Mouse (Mus musculus): ENCODE data around the gene Rxfp3. TPM values are rescaled to one million over a fixed set of nuclear protein-coding genes. Genes with fewer than 3 reads are reported as not detected.

Gene Rxfp3
- polyA plus RNA-seq, 1 experiment from 2014 or later: not detected

- Histone ChIP-seq H3K9me3 (ENCODE audit: low read length) (no peaks in the 10 kb centered on the region), H3K4me2 (replicated peaks; ENCODE audit: low read depth, low read length) (no peak overlapping the region), H3K36me3 (ENCODE audit: insufficient read depth, low read length) (no peaks in the 10 kb centered on the region), H3K9ac (replicated peaks; ENCODE audit: low read depth) (no peak overlapping the region), H3K4me3 (ENCODE audit: low read depth, low read length) (no peak overlapping the region), H3K27me3 (replicated peaks; ENCODE audit: insufficient read depth, low read length) (no peaks in the 10 kb centered on the region), H3K4me1 (ENCODE audit: insufficient read depth, low read depth, low read length) (no peaks in the 10 kb centered on the region), H3K27ac (ENCODE audit: low read length) (no peak overlapping the region)
- ATAC-seq: no peak
- WGBS: 67% methylated on average over 11 of the region's 11 CpGs
- DNase-seq (ENCODE audit: low spot score): no peak
- TF ChIP-seq CTCF (IDR thresholded peaks at IDR 0.05) (no peak), EP300 (IDR thresholded peaks at IDR 0.05) (no peak)
Observed at GRCm38 (mm10) chr15:11010976-11011548, 26.7 kb downstream of the Rxfp3 start.

GRCm38 (mm10) chr15:11008756-11009155 is 29.0 kb downstream of the Rxfp3 start:
- Histone ChIP-seq H3K4me1 (ENCODE audit: insufficient read depth, low read depth, low read length) (no peaks in the 10 kb centered on the region), H3K27me3 (replicated peaks; ENCODE audit: insufficient read depth, low read length) (no peaks in the 10 kb centered on the region), H3K4me2 (replicated peaks; ENCODE audit: low read depth, low read length) (no peak overlapping the region), H3K27ac (ENCODE audit: low read length) (no peak overlapping the region), H3K9ac (replicated peaks; ENCODE audit: low read depth) (no peak overlapping the region), H3K9me3 (ENCODE audit: low read length) (no peaks in the 10 kb centered on the region), H3K4me3 (ENCODE audit: low read depth, low read length) (no peak overlapping the region), H3K36me3 (ENCODE audit: insufficient read depth, low read length) (no peaks in the 10 kb centered on the region)
- TF ChIP-seq EP300 (IDR thresholded peaks at IDR 0.05): no peak
- TF ChIP-seq CTCF (IDR thresholded peaks at IDR 0.05): peak; percentile 62
- DNase-seq (ENCODE audit: low spot score) (peak; percentile 8), ATAC-seq (no peak)
- WGBS: 17% methylated on average over 5 of the region's 5 CpGs

- no peaks in the 10 kb centered on the region for H3K4me1 ChIP-seq (ENCODE audit: insufficient read depth, low read depth, low read length)
- H3K9me3 ChIP-seq (ENCODE audit: low read length): no peaks in the 10 kb centered on the region
- no peak overlapping the region for H3K9ac ChIP-seq (replicated peaks; ENCODE audit: low read depth)
- 47% methylated on average over 6 of the region's 6 CpGs for WGBS
- no peaks in the 10 kb centered on the region for H3K27me3 ChIP-seq (replicated peaks; ENCODE audit: insufficient read depth, low read length)
- H3K27ac ChIP-seq (ENCODE audit: low read length): no peak overlapping the region
- H3K4me3 ChIP-seq (ENCODE audit: low read depth, low read length): no peak overlapping the region
- no peaks in the 10 kb centered on the region for H3K36me3 ChIP-seq (ENCODE audit: insufficient read depth, low read length)
- TF ChIP-seq CTCF (IDR thresholded peaks at IDR 0.05) (no peak), EP300 (IDR thresholded peaks at IDR 0.05) (no peak)
- no peak overlapping the region for H3K4me2 ChIP-seq (replicated peaks; ENCODE audit: low read depth, low read length)
- no peak for DNase-seq (ENCODE audit: low spot score)
- no peak for ATAC-seq
Observed at GRCm38 (mm10) chr15:11004646-11005045, 33.1 kb downstream of the Rxfp3 start.

- DNase-seq (ENCODE audit: low spot score): no peak
- ATAC-seq: no peak
- Histone ChIP-seq H3K27me3 (replicated peaks; ENCODE audit: insufficient read depth, low read length) (no peaks in the 10 kb centered on the region), H3K4me3 (ENCODE audit: low read depth, low read length) (no peak overlapping the region), H3K4me1 (ENCODE audit: insufficient read depth, low read depth, low read length) (no peaks in the 10 kb centered on the region), H3K9me3 (ENCODE audit: low read length) (no peaks in the 10 kb centered on the region), H3K4me2 (replicated peaks; ENCODE audit: low read depth, low read length) (no peak overlapping the region), H3K9ac (replicated peaks; ENCODE audit: low read depth) (no peak overlapping the region), H3K36me3 (ENCODE audit: insufficient read depth, low read length) (no peaks in the 10 kb centered on the region), H3K27ac (ENCODE audit: low read length) (no peak overlapping the region)
- 83% methylated on average over 4 of the region's 4 CpGs for WGBS
- no peak for TF ChIP-seq EP300 (IDR thresholded peaks at IDR 0.05)
- TF ChIP-seq CTCF (IDR thresholded peaks at IDR 0.05): no peak
Observed at GRCm38 (mm10) chr15:11003791-11004190, 34.0 kb downstream of the Rxfp3 start.

- H3K4me1 ChIP-seq (ENCODE audit: insufficient read depth, low read depth, low read length): no peaks in the 10 kb centered on the region
- DNase-seq (ENCODE audit: low spot score) (no peak), ATAC-seq (no peak)
- H3K4me3 ChIP-seq (ENCODE audit: low read depth, low read length): no peak within 1 kb of the TSS
- no peaks in the 10 kb centered on the region for H3K36me3 ChIP-seq (ENCODE audit: insufficient read depth, low read length)
- H3K27ac ChIP-seq (ENCODE audit: low read length): no peak within 1 kb of the TSS
- no peak for TF ChIP-seq CTCF (IDR thresholded peaks at IDR 0.05)
- no peak for TF ChIP-seq EP300 (IDR thresholded peaks at IDR 0.05)
- no peak within 1 kb of the TSS for H3K4me2 ChIP-seq (replicated peaks; ENCODE audit: low read depth, low read length)
- no peaks in the 10 kb centered on the region for H3K27me3 ChIP-seq (replicated peaks; ENCODE audit: insufficient read depth, low read length)
- no peak within 1 kb of the TSS for H3K9ac ChIP-seq (replicated peaks; ENCODE audit: low read depth)
- 62% methylated on average over 7 of the region's 7 CpGs for WGBS
- no peaks in the 10 kb centered on the region for H3K9me3 ChIP-seq (ENCODE audit: low read length)
Observed at GRCm38 (mm10) chr15:11000421-11000820, 37.4 kb downstream of the Rxfp3 start, which contains the start of gene Slc45a2. Gene Slc45a2, plus strand, starts transcription at chr15:11000721.

- no peak for DNase-seq (ENCODE audit: low spot score)
- 38% methylated on average over 5 of the region's 5 CpGs for WGBS
- Histone ChIP-seq H3K4me1 (ENCODE audit: insufficient read depth, low read depth, low read length) (no peaks in the 10 kb centered on the region), H3K27ac (ENCODE audit: low read length) (no peak overlapping the region), H3K9me3 (ENCODE audit: low read length) (no peaks in the 10 kb centered on the region), H3K9ac (replicated peaks; ENCODE audit: low read depth) (no peak overlapping the region), H3K4me2 (replicated peaks; ENCODE audit: low read depth, low read length) (no peak overlapping the region), H3K36me3 (ENCODE audit: insufficient read depth, low read length) (no peaks in the 10 kb centered on the region), H3K27me3 (replicated peaks; ENCODE audit: insufficient read depth, low read length) (no peaks in the 10 kb centered on the region), H3K4me3 (ENCODE audit: low read depth, low read length) (no peak overlapping the region)
- no peak for TF ChIP-seq CTCF (IDR thresholded peaks at IDR 0.05)
- TF ChIP-seq EP300 (IDR thresholded peaks at IDR 0.05): no peak
- no peak for ATAC-seq
Observed at GRCm38 (mm10) chr15:10999832-11000231, 38.0 kb downstream of the Rxfp3 start.

- WGBS: 64% methylated on average over 1 of the region's 1 CpGs
Observed at GRCm38 (mm10) chr15:10991566-10991965, 46.2 kb downstream of the Rxfp3 start.

More at GRCm38 (mm10) chr15:10991566-10991965, 46.2 kb downstream of the Rxfp3 start:
- H3K36me3 ChIP-seq (ENCODE audit: insufficient read depth, low read length): no peaks in the 10 kb centered on the region
- ATAC-seq (no peak), DNase-seq (ENCODE audit: low spot score) (no peak)
- no peak overlapping the region for H3K4me3 ChIP-seq (ENCODE audit: low read depth, low read length)
- H3K9ac ChIP-seq (replicated peaks; ENCODE audit: low read depth): no peak overlapping the region
- H3K9me3 ChIP-seq (ENCODE audit: low read length): no peaks in the 10 kb centered on the region
- TF ChIP-seq CTCF (IDR thresholded peaks at IDR 0.05) (peak; percentile 28; the same call in 1 of the 2 replicates), EP300 (IDR thresholded peaks at IDR 0.05) (no peak)
- no peak overlapping the region for H3K27ac ChIP-seq (ENCODE audit: low read length)
- no peak overlapping the region for H3K4me2 ChIP-seq (replicated peaks; ENCODE audit: low read depth, low read length)
- H3K4me1 ChIP-seq (ENCODE audit: insufficient read depth, low read depth, low read length): no peaks in the 10 kb centered on the region
- no peaks in the 10 kb centered on the region for H3K27me3 ChIP-seq (replicated peaks; ENCODE audit: insufficient read depth, low read length)
